Mouse (Mus musculus) heart, postnatal 0 days (tissue): ENCODE results near the gene Cnbd2. TPM values are rescaled to one million over a fixed set of nuclear protein-coding genes. Genes with fewer than 3 reads are reported as not detected.

Experiments
- ATAC-seq: fragments of 200-750 bp; cut with Nextera tagmentation; 2 replicates; pipeline ENCODE4 v1.8.0; 2017; ENCODE audit warnings: low read depth, moderate number of reproducible peaks, moderate library complexity; ENCODE audit not compliant: insufficient read depth
- DNase-seq: peaks from one replicate; pipeline ENCODE4 v3.0.0-alpha.2; 2016; ENCODE audit warnings: low spot score
- H3K27ac ChIP-seq: fragments of 300-500 bp; sonication (generic); 2 replicates; pipeline ENCODE4 v1.5.1; 2014; ENCODE audit warnings: low read depth, mild to moderate bottlenecking
- H3K27me3 ChIP-seq: fragments of 300-500 bp; sonication (generic); 2 replicates; pipeline ENCODE4 v1.6.1; 2014; ENCODE audit warnings: low read length, mixed read lengths; ENCODE audit not compliant: control insufficient read depth, insufficient read depth
- H3K36me3 ChIP-seq: fragments of 300-500 bp; sonication (generic); replicated peaks from 2 replicates; pipeline ENCODE4 v1.6.1; 2014; ENCODE audit warnings: low read length, mixed read lengths; ENCODE audit not compliant: control insufficient read depth, insufficient read depth
- H3K4me1 ChIP-seq: fragments of 300-500 bp; sonication (generic); 2 replicates; pipeline ENCODE4 v1.6.1; 2014; ENCODE audit warnings: antibody characterized with exemption; ENCODE audit not compliant: control insufficient read depth, insufficient read depth
- H3K4me2 ChIP-seq: fragments of 300-500 bp; sonication (generic); 2 replicates; pipeline ENCODE4 v1.6.1; 2014; ENCODE audit warnings: low read depth, mild to moderate bottlenecking, low read length, moderate library complexity
- H3K4me3 ChIP-seq: fragments of 300-500 bp; sonication (generic); 2 replicates; pipeline ENCODE4 v1.5.1; 2014; ENCODE audit warnings: low read depth, low read length
- H3K9ac ChIP-seq: fragments of 300-500 bp; sonication (generic); replicated peaks from 2 replicates; pipeline ENCODE4 v1.6.1; 2014; ENCODE audit warnings: low read depth, low read length, mixed read lengths
- H3K9me3 ChIP-seq: fragments of 300-500 bp; sonication (generic); replicated peaks from 2 replicates; pipeline ENCODE4 v1.6.1; 2016; ENCODE audit warnings: low read length; ENCODE audit not compliant: control insufficient read depth
- CTCF ChIP-seq: IDR thresholded peaks from 2 replicates; pipeline ENCODE4 v1.5.1; 2016; ENCODE audit warnings: antibody characterized with exemption, control low read depth, low read depth
- EP300 ChIP-seq: IDR thresholded peaks from 2 replicates; pipeline ENCODE4 v1.6.1; 2016; ENCODE audit warnings: antibody characterized with exemption, low read depth
- WGBS: fragments of 180-500 bp; shearing (Covaris S2); extraction: QIAGEN DNeasy Blood & Tissue Kit; methylation state at CpG from one replicate; pipeline ENCODE4 v1.1.7; 2014; 5-methylcytosine and 5-hydroxymethylcytosine counted together
- microRNA-seq: library from miRNA; unstranded; fragments of <30 nt; microRNA quantifications from one replicate; pipeline ENCODE4, GENCODE M21; 2016
- polyA plus RNA-seq: library from polyadenylated mRNA; unstranded; fragments of >200 nt; fragmentation: Nextera tagmentation; extraction: Ambion mirVana; gene quantifications from 2 replicates; pipeline ENCODE4 v1.2.1, GENCODE M21; 2015
- total RNA-seq: library from RNA; depleted of rRNA; stranded (reverse); fragments of >200 nt; gene quantifications from 2 replicates; pipeline ENCODE4 v1.2.3, GENCODE M21; 2014; ENCODE audit warnings: low replicate concordance; rRNA removed

The Cnbd2 gene
- total and polyA plus RNA-seq, 2 experiments from 2014 or later, result 1.1 to 3.7 TPM

DNA sequence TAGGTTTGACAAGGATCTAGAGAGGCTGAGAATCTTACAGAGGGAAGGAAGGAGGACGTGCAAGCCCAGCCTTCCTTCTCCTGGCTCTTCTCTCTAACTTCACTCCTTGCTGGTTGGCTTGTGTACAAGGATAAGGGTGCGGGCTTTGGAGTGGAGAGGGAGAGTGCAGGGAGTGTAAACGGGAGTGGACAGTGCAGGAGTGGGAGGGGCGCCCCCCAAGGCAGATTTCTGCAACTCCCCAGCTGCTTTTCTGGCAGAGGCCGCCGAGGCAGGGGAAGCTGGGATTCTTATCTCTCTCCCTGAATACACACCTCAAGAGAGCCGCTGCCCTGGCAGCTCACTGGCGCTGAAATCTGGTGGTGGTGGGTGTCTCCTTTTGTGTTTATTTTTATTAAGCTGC is 110.5 kb downstream of the Cnbd2 start:
- DNase-seq (no peak), ATAC-seq (no peak)
- Histone ChIP-seq H3K36me3 (no peaks in the 10 kb centered on the region), H3K4me2 (no peak overlapping the region), H3K27me3 (peaks cover 35% of the 10 kb centered on the region), H3K9me3 (no peaks in the 10 kb centered on the region), H3K27ac (no peak overlapping the region), H3K4me1 (peaks cover 5% of the 10 kb centered on the region; the same call in 1 of the 2 replicates), H3K4me3 (no peak overlapping the region), H3K9ac (no peak overlapping the region)
- 3% methylated on average over 7 of the region's 8 CpGs for WGBS
- TF ChIP-seq CTCF (no peak), EP300 (no peak)

DNA sequence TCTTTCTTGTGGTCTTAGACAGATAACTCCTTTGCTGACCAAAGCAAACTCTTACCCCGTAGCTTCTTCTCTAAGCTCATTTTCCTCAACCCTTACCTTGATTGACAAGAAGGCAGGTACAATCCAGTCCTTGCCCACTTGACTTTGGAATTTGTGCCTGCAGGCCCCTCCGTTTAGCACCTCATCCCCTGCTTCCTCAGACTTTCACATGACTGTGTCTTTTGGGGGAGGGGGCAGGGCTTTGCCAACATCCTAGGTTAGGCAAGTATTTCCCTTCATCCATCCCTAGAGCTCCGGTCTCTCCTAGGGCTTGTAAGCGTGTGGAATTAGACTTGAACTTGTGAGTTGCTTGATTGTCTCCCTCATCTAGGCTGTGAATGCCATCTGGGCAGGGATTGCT is 111.6 kb downstream of the Cnbd2 start:
- Histone ChIP-seq H3K9me3 (no peaks in the 10 kb centered on the region), H3K27ac (no peak overlapping the region), H3K9ac (no peak overlapping the region), H3K4me2 (no peak overlapping the region), H3K36me3 (no peaks in the 10 kb centered on the region), H3K4me3 (no peak overlapping the region), H3K27me3 (peaks cover 35% of the 10 kb centered on the region), H3K4me1 (peaks cover 5% of the 10 kb centered on the region; the same call in 1 of the 2 replicates)
- TF ChIP-seq EP300, result no peak
- no peak for TF ChIP-seq CTCF
- WGBS, result 74% methylated on average over 4 of the region's 4 CpGs
- DNase-seq (no peak), ATAC-seq (no peak)

Small RNA genes within 50 kb of the gene (microRNA-seq; reads per million reads assigned to microRNA genes)
- gene Gm22758, result not detected
- not detected for gene Gm22759

Other genes starting within 250 kb of the Cnbd2 start
- gene Spag4, start 247.1 kb upstream of the Cnbd2 start, total RNA-seq, result 0.08 and 2.1 TPM in 2 replicates
- gene Spag4, start 247.1 kb upstream of the Cnbd2 start, polyA plus RNA-seq, result 0.84 and 1.2 TPM in 2 replicates
- 47.5 and 55.5 TPM in 2 replicates for gene Cpne1, start 200.3 kb upstream of the Cnbd2 start, total RNA-seq
- 18.3 and 18.6 TPM in 2 replicates for gene Cpne1, start 200.3 kb upstream of the Cnbd2 start, polyA plus RNA-seq
- gene Rbm12, start 200.3 kb upstream of the Cnbd2 start, total RNA-seq, result 33.2 and 35.0 TPM in 2 replicates
- gene Rbm12, start 200.3 kb upstream of the Cnbd2 start, polyA plus RNA-seq, result 8.8 and 9.5 TPM in 2 replicates
- gene Gm28036, start 185.2 kb upstream of the Cnbd2 start, total RNA-seq, result 25.7 and 36.5 TPM in 2 replicates
- 4.1 and 6.2 TPM in 2 replicates for gene Gm28036, start 185.2 kb upstream of the Cnbd2 start, polyA plus RNA-seq
- gene Romo1, start 168.3 kb upstream of the Cnbd2 start, total RNA-seq, result 113 and 154 TPM in 2 replicates
- gene Romo1, start 168.3 kb upstream of the Cnbd2 start, polyA plus RNA-seq, result 607 and 610 TPM in 2 replicates
- gene Nfs1, start 168.1 kb upstream of the Cnbd2 start, total RNA-seq, result 104 and 106 TPM in 2 replicates
- 71.4 and 75.1 TPM in 2 replicates for gene Nfs1, start 168.1 kb upstream of the Cnbd2 start, polyA plus RNA-seq
- 272 and 376 TPM in 2 replicates for gene Rbm39, start 132.1 kb upstream of the Cnbd2 start, total RNA-seq
- 315 and 343 TPM in 2 replicates for gene Rbm39, start 132.1 kb upstream of the Cnbd2 start, polyA plus RNA-seq
- 8.3 and 10.6 TPM in 2 replicates for gene Phf20, start 115.8 kb upstream of the Cnbd2 start, total RNA-seq
- 29.5 and 30.4 TPM in 2 replicates for gene Phf20, start 115.8 kb upstream of the Cnbd2 start, polyA plus RNA-seq
- 214 and 265 TPM in 2 replicates for gene Scand1, start 405 bp downstream of the Cnbd2 start, total RNA-seq
- gene Scand1, start 405 bp downstream of the Cnbd2 start, polyA plus RNA-seq, result 82.3 and 90.2 TPM in 2 replicates
- 21.5 and 28.2 TPM in 2 replicates for gene Epb41l1, start 108.6 kb downstream of the Cnbd2 start, total RNA-seq
- gene Epb41l1, start 108.6 kb downstream of the Cnbd2 start, polyA plus RNA-seq, result 0.45 and 0.47 TPM in 2 replicates
- 26.7 and 36.2 TPM in 2 replicates for gene Aar2, start 235.3 kb downstream of the Cnbd2 start, total RNA-seq
- 18.7 and 19.4 TPM in 2 replicates for gene Aar2, start 235.3 kb downstream of the Cnbd2 start, polyA plus RNA-seq